Mouse (Mus musculus): ENCODE data around the gene Hoxd9.

GRCm38 (mm10) chr2:74671847-74672246 is 25.7 kb upstream of the Hoxd9 start:
- TF ChIP-seq CTCF (IDR thresholded peaks at IDR 0.05; ENCODE audit: low read depth) (no peak), EP300 (IDR thresholded peaks at IDR 0.05; ENCODE audit: low read depth) (no peak)

Data from heart, postnatal 0 days (tissue).